Mouse (Mus musculus) heart, postnatal 0 days (tissue): ENCODE measurements around the gene Ubtf. TPM values are rescaled to one million over a fixed set of nuclear protein-coding genes. Genes with fewer than 3 reads are reported as not detected.

Experiments
- ATAC-seq: fragments of 200-750 bp; cut with Nextera tagmentation; 2 replicates; pipeline ENCODE4 v1.8.0; 2017; ENCODE audit warnings: low read depth, moderate number of reproducible peaks, moderate library complexity; ENCODE audit not compliant: insufficient read depth
- DNase-seq: peaks from one replicate; pipeline ENCODE4 v3.0.0-alpha.2; 2016; ENCODE audit warnings: low spot score
- H3K27ac ChIP-seq: fragments of 300-500 bp; sonication (generic); 2 replicates; pipeline ENCODE4 v1.5.1; 2014; ENCODE audit warnings: low read depth, mild to moderate bottlenecking
- H3K27me3 ChIP-seq: fragments of 300-500 bp; sonication (generic); 2 replicates; pipeline ENCODE4 v1.6.1; 2014; ENCODE audit warnings: low read length, mixed read lengths; ENCODE audit not compliant: control insufficient read depth, insufficient read depth
- H3K36me3 ChIP-seq: fragments of 300-500 bp; sonication (generic); replicated peaks from 2 replicates; pipeline ENCODE4 v1.6.1; 2014; ENCODE audit warnings: low read length, mixed read lengths; ENCODE audit not compliant: control insufficient read depth, insufficient read depth
- H3K4me1 ChIP-seq: fragments of 300-500 bp; sonication (generic); 2 replicates; pipeline ENCODE4 v1.6.1; 2014; ENCODE audit warnings: antibody characterized with exemption; ENCODE audit not compliant: control insufficient read depth, insufficient read depth
- H3K4me2 ChIP-seq: fragments of 300-500 bp; sonication (generic); 2 replicates; pipeline ENCODE4 v1.6.1; 2014; ENCODE audit warnings: low read depth, mild to moderate bottlenecking, low read length, moderate library complexity
- H3K4me3 ChIP-seq: fragments of 300-500 bp; sonication (generic); 2 replicates; pipeline ENCODE4 v1.5.1; 2014; ENCODE audit warnings: low read depth, low read length
- H3K9ac ChIP-seq: fragments of 300-500 bp; sonication (generic); replicated peaks from 2 replicates; pipeline ENCODE4 v1.6.1; 2014; ENCODE audit warnings: low read depth, low read length, mixed read lengths
- H3K9me3 ChIP-seq: fragments of 300-500 bp; sonication (generic); replicated peaks from 2 replicates; pipeline ENCODE4 v1.6.1; 2016; ENCODE audit warnings: low read length; ENCODE audit not compliant: control insufficient read depth
- CTCF ChIP-seq: IDR thresholded peaks from 2 replicates; pipeline ENCODE4 v1.5.1; 2016; ENCODE audit warnings: antibody characterized with exemption, control low read depth, low read depth
- EP300 ChIP-seq: IDR thresholded peaks from 2 replicates; pipeline ENCODE4 v1.6.1; 2016; ENCODE audit warnings: antibody characterized with exemption, low read depth
- WGBS: fragments of 180-500 bp; shearing (Covaris S2); extraction: QIAGEN DNeasy Blood & Tissue Kit; methylation state at CpG from one replicate; pipeline ENCODE4 v1.1.7; 2014; 5-methylcytosine and 5-hydroxymethylcytosine counted together
- polyA plus RNA-seq: library from polyadenylated mRNA; unstranded; fragments of >200 nt; fragmentation: Nextera tagmentation; extraction: Ambion mirVana; gene quantifications from 2 replicates; pipeline ENCODE4 v1.2.1, GENCODE M21; 2015
- total RNA-seq: library from RNA; depleted of rRNA; stranded (reverse); fragments of >200 nt; gene quantifications from 2 replicates; pipeline ENCODE4 v1.2.3, GENCODE M21; 2014; ENCODE audit warnings: low replicate concordance

Ubtf gene
- total and polyA plus RNA-seq, 2 experiments from 2014 or later: 34.5 to 42.5 TPM

GRCm38 (mm10) chr11:102327250-102327649, 7.7 kb upstream of the Ubtf start:
- Histone ChIP-seq H3K9ac (no peak overlapping the region), H3K9me3 (no peaks in the 10 kb centered on the region), H3K36me3 (no peaks in the 10 kb centered on the region), H3K4me2 (no peak overlapping the region), H3K4me1 (no peaks in the 10 kb centered on the region), H3K27me3 (no peaks in the 10 kb centered on the region), H3K27ac (no peak overlapping the region), H3K4me3 (no peak overlapping the region)
- WGBS: 48% methylated on average over 5 of the region's 5 CpGs
- no peak for TF ChIP-seq EP300
- TF ChIP-seq CTCF: no peak
- peak; percentile 45 for DNase-seq
- 0 out of 2 replicates have a peak, but pooled peaks have one; percentile 24 for ATAC-seq

GRCm38 (mm10) chr11:102323516-102323915, 4.0 kb upstream of the Ubtf start:
- Histone ChIP-seq H3K36me3 (no peaks in the 10 kb centered on the region), H3K9ac (no peak overlapping the region), H3K4me3 (no peak overlapping the region), H3K9me3 (no peaks in the 10 kb centered on the region), H3K4me1 (no peaks in the 10 kb centered on the region), H3K27ac (no peak overlapping the region), H3K4me2 (no peak overlapping the region), H3K27me3 (no peaks in the 10 kb centered on the region)
- no peak for DNase-seq
- 75% methylated on average over 1 of the region's 1 CpGs for WGBS
- TF ChIP-seq CTCF (no peak), EP300 (no peak)
- no peak for ATAC-seq

DNA sequence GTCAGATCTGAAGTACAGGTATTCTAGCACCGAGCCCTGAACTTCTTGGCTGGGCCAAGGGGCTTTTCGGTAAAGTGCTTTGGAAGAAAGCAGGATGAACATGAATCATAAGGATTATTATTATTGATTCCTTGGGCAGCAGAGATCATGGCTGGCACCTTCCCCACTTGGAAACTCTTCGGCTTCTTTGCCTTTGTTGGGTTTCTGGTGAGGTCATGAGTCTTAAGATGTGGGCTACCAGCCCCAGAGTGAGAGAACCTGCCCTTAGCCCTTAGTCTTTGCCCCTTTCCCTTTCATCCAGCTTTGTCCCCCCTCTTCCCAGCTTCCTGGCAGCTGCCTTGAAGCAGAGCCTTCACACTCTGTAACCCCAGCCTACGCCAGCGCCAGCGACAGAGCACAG, 2.4 kb upstream of the Ubtf start:
- WGBS: 63% methylated on average over 6 of the region's 6 CpGs
- Histone ChIP-seq H3K4me1 (no peaks in the 10 kb centered on the region), H3K27me3 (no peaks in the 10 kb centered on the region), H3K4me3 (no peak overlapping the region), H3K27ac (no peak overlapping the region), H3K9me3 (no peaks in the 10 kb centered on the region), H3K9ac (no peak overlapping the region), H3K36me3 (no peaks in the 10 kb centered on the region), H3K4me2 (no peak overlapping the region)
- TF ChIP-seq EP300 (no peak), CTCF (no peak)
- DNase-seq (no peak), ATAC-seq (no peak)

GRCm38 (mm10) chr11:102320686-102321005, 1.1 kb upstream of the Ubtf start:
- no peaks in the 10 kb centered on the region for H3K27me3 ChIP-seq
- ATAC-seq: peak; percentile 10; the same call in 1 of the 2 replicates
- peaks cover 5% of the 10 kb centered on the region; the same call in 1 of the 2 replicates for H3K4me1 ChIP-seq
- TF ChIP-seq CTCF (no peak), EP300 (no peak)
- H3K36me3 ChIP-seq: no peaks in the 10 kb centered on the region
- WGBS: 6% methylated on average over 10 of the region's 10 CpGs
- H3K4me3 ChIP-seq: peak overlapping the region; percentile 90
- H3K4me2 ChIP-seq: peak overlapping the region; percentile 84
- peak overlapping the region; percentile 97 for H3K9ac ChIP-seq
- no peaks in the 10 kb centered on the region for H3K9me3 ChIP-seq
- peak; percentile 78 for DNase-seq
- H3K27ac ChIP-seq: peak overlapping the region; percentile 98

DNA sequence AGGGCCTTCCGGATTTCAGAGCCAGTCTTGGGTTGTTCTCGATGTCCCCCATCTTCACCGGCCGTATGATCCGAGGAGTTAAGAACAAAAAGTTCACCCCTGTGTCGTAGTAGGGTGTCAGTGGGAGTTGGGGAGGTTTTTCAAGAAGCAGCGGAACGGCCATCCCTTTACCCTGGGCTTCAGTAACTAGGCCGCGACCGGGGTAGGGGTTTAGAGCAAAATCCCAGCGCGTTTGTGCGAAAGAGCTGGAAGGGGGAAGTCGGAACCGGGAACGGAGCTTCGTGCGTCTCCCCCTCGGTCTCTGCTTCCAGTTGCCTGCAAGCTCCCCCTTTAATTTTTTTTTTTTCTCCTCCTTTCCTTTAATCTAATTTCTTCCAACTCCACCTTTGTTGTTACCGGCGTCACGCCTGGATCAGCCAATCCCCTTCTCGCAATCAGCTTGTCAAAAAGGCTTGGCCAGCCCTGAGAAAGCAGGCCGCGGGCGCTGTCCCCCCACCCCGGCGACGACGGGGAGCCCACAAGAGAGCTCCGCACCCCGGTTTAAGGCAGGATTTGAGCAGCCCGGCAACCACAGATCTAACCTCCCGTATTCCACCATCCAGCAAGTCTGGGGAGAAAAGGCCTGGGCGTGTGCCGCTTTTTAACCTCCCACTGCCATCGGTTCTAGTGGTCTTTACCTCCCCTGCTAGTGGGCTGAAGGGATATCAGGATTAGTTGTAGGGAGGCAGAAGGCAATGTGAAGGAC, 571 bp upstream of the Ubtf start:
- H3K36me3 ChIP-seq: peaks cover 3% of the 10 kb centered on the region; the same call in 1 of the 2 replicates

More for the DNA sequence above, 571 bp upstream of the Ubtf start:
- H3K9me3 ChIP-seq: no peaks in the 10 kb centered on the region
- DNase-seq: peak; percentile 87
- no peaks in the 10 kb centered on the region for H3K27me3 ChIP-seq
- H3K9ac ChIP-seq: peak overlapping the region; percentile 97
- ATAC-seq: no peak
- peak overlapping the region; percentile 84 for H3K4me2 ChIP-seq
- under 1% methylated on average over 38 of the region's 38 CpGs for WGBS
- peak overlapping the region; percentile 90 for H3K4me3 ChIP-seq
- H3K4me1 ChIP-seq: peaks cover 5% of the 10 kb centered on the region; the same call in 1 of the 2 replicates
- peak overlapping the region; percentile 98 for H3K27ac ChIP-seq
- no peak for TF ChIP-seq EP300
- TF ChIP-seq CTCF: no peak
